Mouse (Mus musculus) stomach, postnatal 0 days (tissue): ENCODE data around the gene Timm17a. TPM values are rescaled to one million over a fixed set of nuclear protein-coding genes. Genes with fewer than 3 reads are reported as not detected.
A peak's percentile ranks its signal among the peaks of the same experiment; 100 is the strongest.

Experiments
- ATAC-seq: fragments of 200-750 bp; cut with Nextera tagmentation; 2 replicates; pipeline ENCODE4 v1.8.0; 2017; ENCODE audit not compliant: low FRiP score, low TSS enrichment
- DNase-seq: peaks from one replicate; pipeline ENCODE4 v3.0.0-alpha.2; 2016; ENCODE audit warnings: low spot score
- H3K27ac ChIP-seq: fragments of 300-500 bp; sonication (generic); replicated peaks from 2 replicates; pipeline ENCODE4 v1.5.1; 2014; ENCODE audit warnings: mild to moderate bottlenecking, control low read depth
- H3K27me3 ChIP-seq: fragments of 300-500 bp; sonication (generic); 2 replicates; pipeline ENCODE4 v1.6.1; 2014; ENCODE audit warnings: low read length; ENCODE audit not compliant: control insufficient read depth, insufficient read depth
- H3K36me3 ChIP-seq: fragments of 300-500 bp; sonication (generic); 2 replicates; pipeline ENCODE4 v1.6.1; 2014; ENCODE audit warnings: low read length, mixed read lengths; ENCODE audit not compliant: control insufficient read depth, insufficient read depth
- H3K4me1 ChIP-seq: fragments of 300-500 bp; sonication (generic); replicated peaks from 2 replicates; pipeline ENCODE4 v1.6.1; 2014; ENCODE audit warnings: antibody characterized with exemption; ENCODE audit not compliant: control insufficient read depth, insufficient read depth
- H3K4me2 ChIP-seq: fragments of 300-500 bp; sonication (generic); replicated peaks from 2 replicates; pipeline ENCODE4 v1.6.1; 2014; ENCODE audit warnings: low read depth, mild to moderate bottlenecking, control low read depth, moderate library complexity
- H3K4me3 ChIP-seq: fragments of 300-500 bp; sonication (generic); 2 replicates; pipeline ENCODE4 v1.5.1; 2014; ENCODE audit warnings: low read depth, low read length, control low read depth
- H3K9ac ChIP-seq: fragments of 300-500 bp; sonication (generic); 2 replicates; pipeline ENCODE4 v1.6.1; 2014; ENCODE audit warnings: mild to moderate bottlenecking, low read length, control low read depth, mixed read lengths
- H3K9me3 ChIP-seq: fragments of 300-500 bp; sonication (generic); 2 replicates; pipeline ENCODE4 v1.6.1; 2016; ENCODE audit warnings: low read length; ENCODE audit not compliant: control insufficient read depth
- CTCF ChIP-seq: IDR thresholded peaks from 2 replicates; pipeline ENCODE4 v1.5.1; 2016; ENCODE audit warnings: antibody characterized with exemption, low read depth, mild to moderate bottlenecking, moderate library complexity
- EP300 ChIP-seq: optimal IDR thresholded peaks from 2 replicates; pipeline ENCODE3; 2016; ENCODE audit warnings: antibody characterized with exemption
- WGBS: fragments of 180-500 bp; shearing (Covaris S2); extraction: QIAGEN DNeasy Blood & Tissue Kit; methylation state at CpG from one replicate; pipeline ENCODE4 v1.1.7; 2014; 5-methylcytosine and 5-hydroxymethylcytosine counted together
- polyA plus RNA-seq: library from polyadenylated mRNA; unstranded; fragments of >200 nt; fragmentation: Nextera tagmentation; extraction: Ambion mirVana; gene quantifications from 2 replicates; pipeline ENCODE4 v1.2.1, GENCODE M21; 2015

Timm17a gene
- polyA plus RNA-seq, 1 experiment from 2014 or later: 250 TPM

DNA sequence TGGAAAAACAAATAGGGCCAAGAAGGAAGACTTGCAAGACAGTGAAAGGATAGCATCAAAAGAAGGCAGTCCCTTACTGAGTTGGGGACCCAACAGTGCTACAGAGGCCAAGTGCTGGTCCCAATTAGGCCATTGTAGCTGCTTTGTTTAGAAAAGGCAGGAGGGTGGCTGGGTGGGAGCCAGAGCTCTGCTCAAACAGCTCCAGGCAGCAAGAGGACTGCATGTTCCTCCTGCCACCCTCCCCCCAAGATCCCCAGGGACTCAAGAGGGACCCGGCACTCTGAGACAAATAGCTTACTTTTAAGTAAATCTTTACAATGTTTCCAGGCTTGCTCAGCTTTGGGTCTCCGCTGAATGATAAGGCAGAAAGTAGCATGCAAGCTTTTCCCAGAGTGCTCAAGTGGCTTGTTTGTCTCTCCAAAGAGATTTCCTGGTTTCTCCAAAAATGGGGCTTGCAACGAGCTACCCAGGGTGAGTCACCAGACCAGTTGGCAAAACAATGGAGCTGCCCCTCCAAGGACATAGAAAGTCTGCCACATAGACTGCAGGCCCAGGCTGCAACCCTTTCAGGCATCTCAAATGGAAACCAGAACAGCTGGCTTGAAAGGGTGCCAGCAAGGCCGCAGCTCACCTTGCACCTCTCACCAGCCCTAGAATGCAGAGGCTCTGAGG lies 34.1 kb upstream of the Timm17a start:
- H3K4me1 ChIP-seq: peaks cover 7% of the 10 kb centered on the region
- ATAC-seq (peak; percentile 69; the same call in 1 of the 2 replicates), DNase-seq (no peak)
- TF ChIP-seq CTCF (no peak), EP300 (no peak)
- H3K4me3 ChIP-seq: no peak overlapping the region
- H3K9me3 ChIP-seq: no peaks in the 10 kb centered on the region
- no peak overlapping the region for H3K9ac ChIP-seq
- H3K27me3 ChIP-seq: no peaks in the 10 kb centered on the region
- 12% methylated on average over 4 of the region's 4 CpGs for WGBS
- peak overlapping the region; percentile 81 for H3K27ac ChIP-seq
- no peak overlapping the region; the same call in 1 of the 2 replicates for H3K4me2 ChIP-seq
- 0 out of 2 replicates have a peak, but pooled peaks cover 2% of the 10 kb centered on the region for H3K36me3 ChIP-seq

DNA sequence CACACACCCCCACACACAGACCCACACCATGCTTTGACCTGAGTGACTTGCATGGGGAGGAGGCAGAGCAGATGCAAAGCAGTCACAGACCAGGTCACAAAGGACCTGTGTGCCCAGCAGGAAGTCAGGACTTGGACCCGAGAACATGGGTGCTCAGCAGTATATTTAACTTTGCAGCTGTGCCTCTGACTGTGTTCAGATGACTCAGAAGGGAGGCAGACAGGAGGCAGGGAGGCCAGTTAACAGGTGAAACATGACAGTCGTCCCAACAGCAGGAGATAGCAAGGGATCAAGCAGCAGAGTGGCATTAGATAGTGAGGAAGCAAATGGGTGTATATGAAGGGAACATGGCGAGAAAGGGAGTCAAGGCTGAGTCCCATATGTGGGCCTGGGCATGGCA lies 33.3 kb upstream of the Timm17a start:
- ATAC-seq (peak; percentile 24; the same call in 1 of the 2 replicates), DNase-seq (no peak)
- H3K9ac ChIP-seq: no peak overlapping the region
- H3K9me3 ChIP-seq: no peaks in the 10 kb centered on the region
- 70% methylated on average over 3 of the region's 3 CpGs for WGBS
- no peaks in the 10 kb centered on the region for H3K27me3 ChIP-seq
- no peak overlapping the region for H3K4me3 ChIP-seq
- H3K36me3 ChIP-seq: 0 out of 2 replicates have a peak, but pooled peaks cover 2% of the 10 kb centered on the region
- TF ChIP-seq CTCF (no peak), EP300 (no peak)
- H3K4me1 ChIP-seq: peaks cover 7% of the 10 kb centered on the region
- H3K4me2 ChIP-seq: no peak overlapping the region; the same call in 1 of the 2 replicates
- H3K27ac ChIP-seq: peak overlapping the region; percentile 81

DNA sequence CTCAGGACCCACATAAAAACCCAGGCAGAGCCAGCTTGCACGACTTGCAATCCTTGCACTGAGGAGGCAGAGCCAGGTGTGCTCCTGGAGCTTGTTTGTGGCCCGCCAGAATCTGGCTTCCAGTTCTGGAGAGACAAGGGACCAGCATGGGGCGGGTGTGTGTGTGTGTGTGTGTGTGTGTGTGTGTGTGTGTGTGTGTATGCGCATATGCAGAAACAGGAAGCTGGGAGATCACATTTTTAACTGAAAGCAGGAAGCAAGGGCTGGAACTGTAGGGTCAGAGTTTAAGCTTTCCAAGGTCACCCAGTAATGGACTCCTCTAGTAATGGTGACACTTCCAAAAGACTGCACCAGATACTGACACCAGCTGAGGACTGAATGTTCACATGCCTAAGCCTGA lies 30.4 kb upstream of the Timm17a start:
- 55% methylated on average over 4 of the region's 4 CpGs for WGBS
- no peak overlapping the region for H3K9ac ChIP-seq
- ATAC-seq (no peak), DNase-seq (no peak)
- no peaks in the 10 kb centered on the region for H3K27me3 ChIP-seq
- H3K4me2 ChIP-seq: no peak overlapping the region
- no peak overlapping the region for H3K4me3 ChIP-seq
- TF ChIP-seq CTCF: no peak
- TF ChIP-seq EP300: no peak
- H3K27ac ChIP-seq: no peak overlapping the region
- H3K4me1 ChIP-seq: peaks cover 7% of the 10 kb centered on the region
- H3K9me3 ChIP-seq: no peaks in the 10 kb centered on the region
- 0 out of 2 replicates have a peak, but pooled peaks cover 2% of the 10 kb centered on the region for H3K36me3 ChIP-seq

DNA sequence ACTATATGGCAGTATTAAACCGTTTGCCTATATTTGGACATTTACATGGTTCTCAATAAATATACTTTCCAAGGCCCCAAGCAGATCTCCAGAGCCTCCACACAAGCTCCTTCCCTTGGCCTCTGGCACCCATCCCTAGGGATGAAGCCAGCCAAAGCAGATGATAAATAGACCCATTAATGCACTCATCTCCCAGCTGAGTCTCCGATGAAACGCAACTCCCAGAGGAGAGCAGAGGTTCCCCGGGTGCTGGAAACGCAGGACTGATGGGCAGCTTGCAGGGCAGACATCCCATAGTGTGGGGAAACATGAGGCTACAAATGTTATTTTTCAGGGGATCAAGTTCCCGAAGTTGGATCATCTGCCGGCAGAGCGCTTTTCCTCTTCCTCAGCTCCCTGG lies 28.4 kb upstream of the Timm17a start:
- H3K9ac ChIP-seq: no peak overlapping the region
- peak; percentile 42; the same call in 1 of the 2 replicates for ATAC-seq

DNA sequence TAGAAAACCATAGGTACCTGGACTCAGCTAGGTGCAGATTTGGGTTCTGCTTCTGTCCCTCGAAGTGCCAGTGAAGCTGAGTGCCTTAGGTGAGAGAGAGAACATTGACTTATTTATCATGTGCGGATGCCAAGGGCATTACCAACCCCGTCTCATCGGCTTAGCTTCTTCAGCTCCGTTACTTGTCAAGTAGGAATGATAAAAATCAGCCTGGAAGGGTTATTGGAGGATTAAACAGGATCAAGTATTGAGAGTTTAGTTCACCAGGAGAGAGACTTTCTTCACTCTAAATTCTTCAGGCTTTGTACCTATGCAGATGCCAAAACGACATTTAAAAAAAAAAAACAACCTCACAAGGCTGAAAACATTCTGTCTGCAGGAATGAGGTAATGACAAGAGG lies 17.0 kb upstream of the Timm17a start:
- Histone ChIP-seq H3K36me3 (no peaks in the 10 kb centered on the region), H3K4me1 (no peaks in the 10 kb centered on the region), H3K4me2 (no peak overlapping the region; the same call in 1 of the 2 replicates), H3K9ac (no peak overlapping the region), H3K27ac (no peak overlapping the region), H3K27me3 (no peaks in the 10 kb centered on the region), H3K9me3 (no peaks in the 10 kb centered on the region), H3K4me3 (no peak overlapping the region)
- TF ChIP-seq CTCF (no peak), EP300 (no peak)
- no peak for ATAC-seq
- WGBS: 48% methylated on average over 6 of the region's 6 CpGs
- no peak for DNase-seq

More for the DNA sequence above, 28.4 kb upstream of the Timm17a start:
- H3K4me3 ChIP-seq: no peak overlapping the region
- H3K4me2 ChIP-seq: 0 out of 2 replicates have a peak overlapping the region, but pooled peaks have one; percentile 11
- no peaks in the 10 kb centered on the region for H3K9me3 ChIP-seq
- no peaks in the 10 kb centered on the region for H3K4me1 ChIP-seq
- peak overlapping the region; percentile 56 for H3K27ac ChIP-seq
- H3K36me3 ChIP-seq: 0 out of 2 replicates have a peak, but pooled peaks cover 2% of the 10 kb centered on the region
- TF ChIP-seq CTCF (no peak), EP300 (no peak)
- no peak for DNase-seq
- no peaks in the 10 kb centered on the region for H3K27me3 ChIP-seq
- 51% methylated on average over 8 of the region's 8 CpGs for WGBS

DNA sequence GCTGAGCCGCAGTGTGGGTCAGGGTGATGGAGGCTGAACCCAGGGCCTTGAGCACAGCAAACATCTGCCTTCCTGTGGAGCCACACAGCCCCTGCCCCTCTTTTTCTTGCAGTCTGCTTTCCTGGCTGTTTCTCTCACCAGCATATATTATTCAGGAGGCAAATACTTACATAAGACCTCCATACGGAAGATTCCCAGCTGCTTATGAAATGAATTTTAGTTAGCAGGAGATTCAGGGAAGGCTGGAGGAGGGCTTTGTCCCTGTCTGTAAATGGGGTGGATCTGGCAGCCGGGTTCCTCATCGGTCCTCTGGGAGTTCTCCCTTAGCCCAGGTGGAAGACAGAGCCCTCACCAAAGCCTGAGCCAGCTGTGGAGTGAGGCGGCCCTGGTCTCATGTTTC lies 14.8 kb upstream of the Timm17a start:
- no peaks in the 10 kb centered on the region for H3K27me3 ChIP-seq
- no peak for DNase-seq
- no peak for ATAC-seq
- WGBS: 54% methylated on average over 5 of the region's 5 CpGs
- H3K27ac ChIP-seq: no peak overlapping the region
- TF ChIP-seq CTCF (no peak), EP300 (no peak)
- 0 out of 2 replicates have a peak overlapping the region, but pooled peaks have one; percentile 27 for H3K9ac ChIP-seq
- no peaks in the 10 kb centered on the region for H3K4me1 ChIP-seq
- no peaks in the 10 kb centered on the region for H3K36me3 ChIP-seq
- no peaks in the 10 kb centered on the region for H3K9me3 ChIP-seq
- peak overlapping the region; percentile 49 for H3K4me2 ChIP-seq
- no peak overlapping the region for H3K4me3 ChIP-seq
